Mouse (Mus musculus): ENCODE measurements at regions not wholly inside any gene's neighbourhood (a gene's known extent, or its start where the extent isn't known, plus 50 kb on each side); places are given as distances from the start of the nearest gene placed in this dataset.

- H3K4me2 ChIP-seq (ENCODE audit: low read length) = no peak overlapping the region
- no peak overlapping the region for H3K27ac ChIP-seq (ENCODE audit: low read depth, low read length)
- no peak for ATAC-seq
- H3K27me3 ChIP-seq (replicated peaks; ENCODE audit: control insufficient read depth, insufficient read depth, low read length) = no peaks in the 10 kb centered on the region
- WGBS = 81% methylated on average over 8 of the region's 8 CpGs
- no peaks in the 10 kb centered on the region for H3K4me1 ChIP-seq (ENCODE audit: control insufficient read depth, insufficient read depth, low read depth, low read length)
- H3K9ac ChIP-seq (ENCODE audit: low read depth, low read length) = no peak overlapping the region
- H3K9me3 ChIP-seq (ENCODE audit: control insufficient read depth, low read length) = no peaks in the 10 kb centered on the region
- no peak overlapping the region for H3K4me3 ChIP-seq (ENCODE audit: low read length)
- H3K36me3 ChIP-seq (ENCODE audit: control insufficient read depth, insufficient read depth, low read length) = no peaks in the 10 kb centered on the region
Measured at GRCm38 (mm10) chr10:99474546-99474945, 211.5 kb downstream of the Dusp6 start.

GRCm38 (mm10) chr10:99476214-99476613 is 213.2 kb downstream of the Dusp6 start:
- no peak for ATAC-seq
- no peak overlapping the region for H3K27ac ChIP-seq (ENCODE audit: low read depth, low read length)
- H3K9ac ChIP-seq (ENCODE audit: low read depth, low read length) = no peak overlapping the region
- H3K4me3 ChIP-seq (ENCODE audit: low read length) = no peak overlapping the region
- H3K9me3 ChIP-seq (ENCODE audit: control insufficient read depth, low read length) = no peaks in the 10 kb centered on the region
- H3K36me3 ChIP-seq (ENCODE audit: control insufficient read depth, insufficient read depth, low read length) = no peaks in the 10 kb centered on the region
- no peaks in the 10 kb centered on the region for H3K4me1 ChIP-seq (ENCODE audit: control insufficient read depth, insufficient read depth, low read depth, low read length)
- H3K4me2 ChIP-seq (ENCODE audit: low read length) = no peak overlapping the region
- no peaks in the 10 kb centered on the region for H3K27me3 ChIP-seq (replicated peaks; ENCODE audit: control insufficient read depth, insufficient read depth, low read length)
- WGBS = 71% methylated on average over 7 of the region's 7 CpGs

GRCm38 (mm10) chr10:99476776-99477175 is 213.7 kb downstream of the Dusp6 start:
- Histone ChIP-seq H3K4me2 (ENCODE audit: low read length) (no peak overlapping the region), H3K27ac (ENCODE audit: low read depth, low read length) (no peak overlapping the region), H3K4me1 (ENCODE audit: control insufficient read depth, insufficient read depth, low read depth, low read length) (no peaks in the 10 kb centered on the region), H3K9me3 (ENCODE audit: control insufficient read depth, low read length) (no peaks in the 10 kb centered on the region), H3K4me3 (ENCODE audit: low read length) (no peak overlapping the region), H3K27me3 (replicated peaks; ENCODE audit: control insufficient read depth, insufficient read depth, low read length) (no peaks in the 10 kb centered on the region), H3K9ac (ENCODE audit: low read depth, low read length) (no peak overlapping the region), H3K36me3 (ENCODE audit: control insufficient read depth, insufficient read depth, low read length) (no peaks in the 10 kb centered on the region)
- no peak for ATAC-seq
- 87% methylated on average over 7 of the region's 7 CpGs for WGBS

- Histone ChIP-seq H3K9me3 (ENCODE audit: control insufficient read depth, low read length) (no peaks in the 10 kb centered on the region), H3K27me3 (replicated peaks; ENCODE audit: control insufficient read depth, insufficient read depth, low read length) (no peaks in the 10 kb centered on the region), H3K4me1 (ENCODE audit: control insufficient read depth, insufficient read depth, low read depth, low read length) (no peaks in the 10 kb centered on the region), H3K36me3 (ENCODE audit: control insufficient read depth, insufficient read depth, low read length) (no peaks in the 10 kb centered on the region), H3K4me2 (ENCODE audit: low read length) (no peak overlapping the region), H3K9ac (ENCODE audit: low read depth, low read length) (no peak overlapping the region), H3K4me3 (ENCODE audit: low read length) (no peak overlapping the region), H3K27ac (ENCODE audit: low read depth, low read length) (no peak overlapping the region)
- ATAC-seq = no peak
- WGBS = 69% methylated on average over 4 of the region's 4 CpGs
Measured at GRCm38 (mm10) chr10:99480573-99480972, 217.5 kb downstream of the Dusp6 start.

GRCm38 (mm10) chr10:99482009-99482408 is 219.0 kb downstream of the Dusp6 start:
- Histone ChIP-seq H3K9ac (ENCODE audit: low read depth, low read length) (no peak overlapping the region), H3K4me1 (ENCODE audit: control insufficient read depth, insufficient read depth, low read depth, low read length) (no peaks in the 10 kb centered on the region), H3K27me3 (replicated peaks; ENCODE audit: control insufficient read depth, insufficient read depth, low read length) (no peaks in the 10 kb centered on the region), H3K27ac (ENCODE audit: low read depth, low read length) (no peak overlapping the region), H3K9me3 (ENCODE audit: control insufficient read depth, low read length) (no peaks in the 10 kb centered on the region), H3K4me2 (ENCODE audit: low read length) (no peak overlapping the region), H3K4me3 (ENCODE audit: low read length) (no peak overlapping the region), H3K36me3 (ENCODE audit: control insufficient read depth, insufficient read depth, low read length) (no peaks in the 10 kb centered on the region)
- no peak for ATAC-seq
- WGBS = 95% methylated on average over 3 of the region's 3 CpGs

- WGBS = 58% methylated on average over 16 of the region's 16 CpGs
- peak; percentile 64 for ATAC-seq
- H3K27ac ChIP-seq (ENCODE audit: low read depth, low read length) = no peak overlapping the region; the same call in 1 of the 2 replicates
Measured at GRCm38 (mm10) chr10:99488195-99489080, 225.4 kb downstream of the Dusp6 start.

GRCm38 (mm10) chr10:99511514-99512237 is 247.8 kb downstream of the Csl start:
- no peaks in the 10 kb centered on the region for H3K4me1 ChIP-seq (ENCODE audit: control insufficient read depth, insufficient read depth, low read depth, low read length)
- 85% methylated on average over 17 of the region's 17 CpGs for WGBS

More at GRCm38 (mm10) chr10:99488195-99489080, 225.4 kb downstream of the Dusp6 start:
- H3K9ac ChIP-seq (ENCODE audit: low read depth, low read length) = no peak overlapping the region
- H3K9me3 ChIP-seq (ENCODE audit: control insufficient read depth, low read length) = no peaks in the 10 kb centered on the region
- H3K4me3 ChIP-seq (ENCODE audit: low read length) = no peak overlapping the region
- no peaks in the 10 kb centered on the region for H3K4me1 ChIP-seq (ENCODE audit: control insufficient read depth, insufficient read depth, low read depth, low read length)
- H3K36me3 ChIP-seq (ENCODE audit: control insufficient read depth, insufficient read depth, low read length) = no peaks in the 10 kb centered on the region
- H3K27me3 ChIP-seq (replicated peaks; ENCODE audit: control insufficient read depth, insufficient read depth, low read length) = no peaks in the 10 kb centered on the region
- no peak overlapping the region for H3K4me2 ChIP-seq (ENCODE audit: low read length)

GRCm38 (mm10) chr10:99517944-99518343 is 241.5 kb downstream of the Csl start:
- no peaks in the 10 kb centered on the region for H3K4me1 ChIP-seq (ENCODE audit: control insufficient read depth, insufficient read depth, low read depth, low read length)
- no peak overlapping the region for H3K4me3 ChIP-seq (ENCODE audit: low read length)
- no peak overlapping the region for H3K4me2 ChIP-seq (ENCODE audit: low read length)
- no peaks in the 10 kb centered on the region for H3K9me3 ChIP-seq (ENCODE audit: control insufficient read depth, low read length)
- no peaks in the 10 kb centered on the region for H3K36me3 ChIP-seq (ENCODE audit: control insufficient read depth, insufficient read depth, low read length)
- ATAC-seq = no peak
- no peak overlapping the region for H3K27ac ChIP-seq (ENCODE audit: low read depth, low read length)
- WGBS = 94% methylated on average over 4 of the region's 4 CpGs
- H3K9ac ChIP-seq (ENCODE audit: low read depth, low read length) = no peak overlapping the region
- H3K27me3 ChIP-seq (replicated peaks; ENCODE audit: control insufficient read depth, insufficient read depth, low read length) = no peaks in the 10 kb centered on the region

More at GRCm38 (mm10) chr10:99511514-99512237, 247.8 kb downstream of the Csl start:
- H3K9me3 ChIP-seq (ENCODE audit: control insufficient read depth, low read length) = no peaks in the 10 kb centered on the region
- ATAC-seq = no peak
- no peak overlapping the region for H3K4me2 ChIP-seq (ENCODE audit: low read length)
- H3K27me3 ChIP-seq (replicated peaks; ENCODE audit: control insufficient read depth, insufficient read depth, low read length) = no peaks in the 10 kb centered on the region
- H3K9ac ChIP-seq (ENCODE audit: low read depth, low read length) = no peak overlapping the region
- no peak overlapping the region for H3K4me3 ChIP-seq (ENCODE audit: low read length)
- H3K36me3 ChIP-seq (ENCODE audit: control insufficient read depth, insufficient read depth, low read length) = no peaks in the 10 kb centered on the region
- no peak overlapping the region for H3K27ac ChIP-seq (ENCODE audit: low read depth, low read length)

- no peak for ATAC-seq
- no peak overlapping the region for H3K4me3 ChIP-seq (ENCODE audit: low read length)
- no peak overlapping the region for H3K27ac ChIP-seq (ENCODE audit: low read depth, low read length)
- H3K27me3 ChIP-seq (replicated peaks; ENCODE audit: control insufficient read depth, insufficient read depth, low read length) = no peaks in the 10 kb centered on the region
- WGBS = 16% methylated on average over 4 of the region's 4 CpGs
- peaks cover under 1% of the 10 kb centered on the region; the same call in 1 of the 2 replicates for H3K4me1 ChIP-seq (ENCODE audit: control insufficient read depth, insufficient read depth, low read depth, low read length)
- no peak overlapping the region for H3K9ac ChIP-seq (ENCODE audit: low read depth, low read length)
- no peak overlapping the region for H3K4me2 ChIP-seq (ENCODE audit: low read length)
- no peaks in the 10 kb centered on the region for H3K9me3 ChIP-seq (ENCODE audit: control insufficient read depth, low read length)
- no peaks in the 10 kb centered on the region for H3K36me3 ChIP-seq (ENCODE audit: control insufficient read depth, insufficient read depth, low read length)
Measured at GRCm38 (mm10) chr10:99519479-99519878, 240.0 kb downstream of the Csl start.

Data from hindbrain, embryonic 16.5 days (tissue).